Mouse (Mus musculus) cortical plate, adult 2 months (tissue): ENCODE data around the gene Tbc1d8. TPM values are rescaled to one million over a fixed set of nuclear protein-coding genes. Genes with fewer than 3 reads are reported as not detected.

Experiments used
- H3K27ac ChIP-seq: fragments of 200-500 bp; 2 replicates; pipeline ENCODE4 v1.5.1; 2012; ENCODE audit warnings: low read length, control low read depth, inconsistent platforms; ENCODE audit not compliant: insufficient read depth
- H3K4me1 ChIP-seq: fragments of 200-500 bp; 2 replicates; pipeline ENCODE4 v1.6.1; 2011; ENCODE audit warnings: low read length; ENCODE audit not compliant: control insufficient read depth, insufficient read depth
- H3K4me3 ChIP-seq: fragments of 200-500 bp; 2 replicates; pipeline ENCODE4 v1.5.1; 2011; ENCODE audit warnings: mild to moderate bottlenecking, low read length, control low read depth; ENCODE audit not compliant: insufficient read depth
- CTCF ChIP-seq: fragments of 200-500 bp; IDR thresholded peaks from 2 replicates; pipeline ENCODE4 v1.5.1; 2011; ENCODE audit warnings: mild to moderate bottlenecking, control low read depth, low read length; ENCODE audit not compliant: insufficient read depth; ENCODE audit errors: extremely low read depth
- POLR2A ChIP-seq: fragments of 200-500 bp; IDR thresholded peaks from 2 replicates; pipeline ENCODE4 v1.6.1; 2011; ENCODE audit warnings: mild to moderate bottlenecking, low read length, control low read depth; ENCODE audit not compliant: insufficient read depth; ENCODE audit errors: extremely low read depth
- polyA plus RNA-seq: library from polyadenylated mRNA; depleted of rRNA; stranded (reverse); fragments of >200 nt; gene quantifications from 2 replicates; pipeline ENCODE4 v1.2.3, GENCODE M21; 2012

Gene Tbc1d8
- polyA plus RNA-seq, 1 experiment, result 20.3 TPM

DNA sequence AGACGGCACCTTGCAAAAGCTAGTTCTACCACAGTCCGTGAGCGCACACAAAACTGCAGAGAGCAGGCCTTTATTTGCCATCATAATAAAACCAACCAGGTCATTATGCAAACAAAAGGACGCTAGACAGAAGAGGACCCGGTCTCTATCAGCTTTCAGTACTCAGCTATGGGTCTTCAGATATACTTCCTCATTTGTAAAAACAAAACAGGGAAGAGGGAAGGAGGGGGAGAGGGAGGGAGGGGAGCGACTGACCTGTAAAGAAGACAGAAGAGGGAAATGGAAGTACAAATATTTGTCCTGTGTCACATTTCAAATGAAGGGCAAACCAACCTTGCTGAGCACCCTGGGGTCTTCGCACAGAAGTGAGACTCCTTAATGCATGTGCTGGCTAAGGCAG, 69.9 kb downstream of the Tbc1d8 start:
- TF ChIP-seq POLR2A (no peak), CTCF (no peak)
- H3K4me1 ChIP-seq, result no peaks in the 10 kb centered on the region

GRCm38 (mm10) chr1:39408123-39408522, 70.4 kb downstream of the Tbc1d8 start:
- no peaks in the 10 kb centered on the region for H3K4me1 ChIP-seq
- TF ChIP-seq CTCF (no peak), POLR2A (no peak)
- H3K4me3 ChIP-seq, result no peak overlapping the region
- no peak overlapping the region for H3K27ac ChIP-seq

More for the DNA sequence above, 69.9 kb downstream of the Tbc1d8 start:
- Histone ChIP-seq H3K4me3 (no peak overlapping the region), H3K27ac (no peak overlapping the region)

GRCm38 (mm10) chr1:39407108-39407507, 71.4 kb downstream of the Tbc1d8 start:
- Histone ChIP-seq H3K4me3 (no peak overlapping the region), H3K4me1 (no peaks in the 10 kb centered on the region), H3K27ac (no peak overlapping the region)
- TF ChIP-seq POLR2A (no peak), CTCF (no peak)

GRCm38 (mm10) chr1:39400173-39400572, 78.4 kb downstream of the Tbc1d8 start:
- Histone ChIP-seq H3K4me3 (no peak overlapping the region), H3K4me1 (no peaks in the 10 kb centered on the region), H3K27ac (no peak overlapping the region)
- TF ChIP-seq CTCF, result no peak
- TF ChIP-seq POLR2A, result no peak

DNA sequence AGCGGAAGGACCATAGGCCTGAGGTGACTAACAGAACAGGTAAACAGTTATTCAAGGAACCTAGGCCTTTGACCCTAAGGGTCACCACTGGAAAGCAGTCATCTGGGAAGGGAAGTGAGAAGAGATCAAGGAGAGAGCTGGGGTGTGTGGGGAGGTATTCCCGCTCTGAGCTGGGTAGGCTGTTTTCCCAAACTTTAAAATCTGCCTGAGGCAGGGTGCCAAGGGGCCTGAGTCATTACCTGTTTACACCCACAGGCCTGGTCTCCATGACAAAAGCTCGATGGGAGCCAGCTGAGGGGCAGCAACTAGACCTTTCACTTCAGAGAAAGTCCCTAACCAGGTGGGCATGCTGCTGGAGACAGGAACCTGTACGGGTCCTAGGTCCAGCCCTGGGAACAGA, 79.3 kb downstream of the Tbc1d8 start:
- no peak for TF ChIP-seq POLR2A
- no peak for TF ChIP-seq CTCF
- H3K4me3 ChIP-seq, result no peak overlapping the region

GRCm38 (mm10) chr1:39398284-39398683, 80.3 kb downstream of the Tbc1d8 start:
- Histone ChIP-seq H3K4me3 (no peak overlapping the region), H3K27ac (no peak overlapping the region), H3K4me1 (no peaks in the 10 kb centered on the region)
- no peak for TF ChIP-seq CTCF
- TF ChIP-seq POLR2A, result no peak

More for the DNA sequence above, 79.3 kb downstream of the Tbc1d8 start:
- no peak overlapping the region for H3K27ac ChIP-seq
- no peaks in the 10 kb centered on the region for H3K4me1 ChIP-seq

GRCm38 (mm10) chr1:39396347-39396746, 82.2 kb downstream of the Tbc1d8 start:
- TF ChIP-seq CTCF (no peak), POLR2A (no peak)
- H3K4me1 ChIP-seq, result no peaks in the 10 kb centered on the region
- no peak overlapping the region for H3K4me3 ChIP-seq
- no peak overlapping the region for H3K27ac ChIP-seq

GRCm38 (mm10) chr1:39394650-39395049, 83.9 kb downstream of the Tbc1d8 start:
- no peaks in the 10 kb centered on the region for H3K4me1 ChIP-seq
- no peak overlapping the region for H3K27ac ChIP-seq
- H3K4me3 ChIP-seq, result no peak overlapping the region
- TF ChIP-seq CTCF (no peak), POLR2A (no peak)

GRCm38 (mm10) chr1:39394096-39394495, 84.5 kb downstream of the Tbc1d8 start:
- no peak overlapping the region for H3K27ac ChIP-seq
- no peaks in the 10 kb centered on the region for H3K4me1 ChIP-seq
- no peak overlapping the region for H3K4me3 ChIP-seq
- TF ChIP-seq CTCF (no peak), POLR2A (no peak)

DNA sequence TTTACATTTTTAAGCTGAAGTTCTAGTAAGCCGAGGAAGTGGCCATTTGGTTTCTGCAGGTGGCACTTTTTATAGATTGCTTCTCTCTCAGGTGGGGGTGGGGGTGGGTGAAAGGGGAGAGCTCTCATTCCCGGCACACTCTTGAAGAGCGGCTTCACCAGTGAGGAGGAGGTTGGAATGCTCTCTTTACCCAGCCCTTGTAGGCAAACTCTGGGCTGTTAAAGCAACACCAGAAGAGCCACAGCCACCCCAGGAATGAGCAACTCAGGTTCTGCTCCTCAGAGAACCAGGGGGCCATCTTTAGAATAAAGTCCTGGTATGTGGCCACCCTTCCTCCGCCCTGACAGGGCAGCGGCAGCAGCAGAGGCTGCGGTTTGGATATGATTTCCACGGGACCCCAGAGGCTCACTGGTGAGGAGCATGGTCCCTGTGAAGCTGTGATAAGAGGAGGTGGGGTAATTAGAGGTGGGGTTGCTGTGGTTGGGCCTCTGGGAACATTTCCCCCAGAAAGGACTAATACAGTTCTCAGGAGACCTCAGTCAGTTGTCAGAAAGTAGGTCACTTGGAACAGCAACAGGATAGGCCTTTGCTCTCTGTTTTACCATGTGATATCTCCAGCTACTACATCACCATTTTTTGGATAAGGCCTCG, 85.2 kb downstream of the Tbc1d8 start:
- TF ChIP-seq CTCF, result no peak
- no peak for TF ChIP-seq POLR2A
- H3K4me1 ChIP-seq, result no peaks in the 10 kb centered on the region
- no peak overlapping the region for H3K27ac ChIP-seq
- no peak overlapping the region for H3K4me3 ChIP-seq
